Mouse (Mus musculus) frontal cortex, postnatal 14 days (tissue): ENCODE measurements around the gene Shroom1.

ENCODE experiments used
- DNase-seq, 2 experiments: peaks; one replicate each; pipeline ENCODE4 v3.0.0; 2022; ENCODE audit warnings: low spot score in 2 of 2

Gene Shroom1

DNA sequence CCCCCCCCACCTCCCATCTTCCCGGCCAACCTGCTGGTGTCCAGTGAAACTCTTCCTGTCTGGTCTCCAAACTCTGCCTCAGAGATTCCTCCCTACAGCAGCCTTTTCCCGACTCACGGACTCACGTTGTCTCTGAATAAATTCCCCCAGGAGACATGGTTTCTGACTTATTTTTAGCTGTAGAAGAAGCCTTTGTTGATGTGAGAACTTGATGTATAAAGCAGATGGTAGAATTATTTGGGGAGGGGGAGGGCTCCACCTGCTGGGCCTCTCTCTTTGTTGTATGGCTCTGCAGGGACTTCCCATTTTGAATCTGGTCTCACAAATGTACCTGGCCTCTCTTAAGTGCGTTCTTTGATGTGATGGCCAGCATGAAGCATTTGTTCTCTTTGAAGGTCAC, 53.3 kb downstream of the Shroom1 start:
- no peak for DNase-seq

DNA sequence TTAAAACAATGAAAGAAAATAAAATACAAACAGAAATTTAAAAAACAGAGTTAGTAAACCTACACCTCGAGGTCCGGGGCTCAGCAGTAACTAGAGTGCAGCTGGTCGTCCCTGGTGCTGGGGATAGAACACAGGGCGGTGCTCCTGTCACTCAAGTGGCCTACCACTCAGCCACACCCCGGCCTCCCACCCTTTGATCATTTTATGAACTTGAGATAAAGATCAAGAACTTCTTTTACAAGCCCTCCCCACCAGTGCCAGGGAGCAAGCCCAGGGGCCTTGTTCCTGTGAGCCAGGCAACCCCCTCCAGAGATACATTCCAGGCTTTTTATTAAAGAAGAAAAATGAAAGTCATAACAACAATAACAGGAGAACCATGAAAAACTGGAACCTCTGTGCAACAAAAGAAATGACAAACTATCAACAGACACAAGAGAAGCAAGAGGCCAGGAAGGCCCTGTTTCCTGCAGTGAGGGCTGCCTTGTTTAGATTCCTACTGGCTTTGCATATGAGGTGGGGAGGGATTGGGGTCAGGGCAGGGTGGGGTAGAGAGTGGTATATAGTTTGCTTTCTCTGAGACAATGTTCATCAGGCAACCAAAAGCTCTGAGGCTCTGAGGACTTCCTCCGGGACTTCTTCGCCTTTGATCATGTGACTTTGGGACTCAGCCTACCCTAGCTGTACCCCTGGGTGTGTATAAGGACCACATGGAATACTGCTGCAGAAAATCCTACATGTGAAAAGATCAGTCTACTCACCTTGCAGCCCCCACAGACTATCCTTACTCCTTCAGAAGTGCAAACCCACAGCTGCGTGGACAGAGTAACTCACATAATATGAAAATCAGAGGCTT, 60.0 kb downstream of the Shroom1 start:
- DNase-seq = no peak
